Mouse (Mus musculus): ENCODE results near the gene Art1.

- TF ChIP-seq CTCF (IDR thresholded peaks at IDR 0.05; ENCODE audit: extremely low read depth, insufficient read depth, insufficient read length, insufficient replicate concordance) (no peak), POLR2A (IDR thresholded peaks at IDR 0.05; ENCODE audit: low read depth, low read length) (no peak)
These were observed 11.7 kb downstream of the Art1 start for GRCm38 (mm10) chr7:102113151-102113729.
